Mouse (Mus musculus): ENCODE data around the gene 1700092M07Rik.
"Not testable (repeated sequence)": the region's sequence is repeated elsewhere in the genome, so short reads cannot be mapped to it uniquely, and the experiment has no call there.

GRCm38 (mm10) chr19:8728335-8729099 lies 12.0 kb upstream of the 1700092M07Rik start:
- not testable (repeated sequence) for TF ChIP-seq CTCF, EP300 (IDR thresholded peaks at IDR 0.05; ENCODE audit: low read depth)

Measured in liver, embryonic 14.5 days (tissue).